Comparison of ENCODE assay signal across 14 mouse cellular contexts in the genomic region with DNA sequence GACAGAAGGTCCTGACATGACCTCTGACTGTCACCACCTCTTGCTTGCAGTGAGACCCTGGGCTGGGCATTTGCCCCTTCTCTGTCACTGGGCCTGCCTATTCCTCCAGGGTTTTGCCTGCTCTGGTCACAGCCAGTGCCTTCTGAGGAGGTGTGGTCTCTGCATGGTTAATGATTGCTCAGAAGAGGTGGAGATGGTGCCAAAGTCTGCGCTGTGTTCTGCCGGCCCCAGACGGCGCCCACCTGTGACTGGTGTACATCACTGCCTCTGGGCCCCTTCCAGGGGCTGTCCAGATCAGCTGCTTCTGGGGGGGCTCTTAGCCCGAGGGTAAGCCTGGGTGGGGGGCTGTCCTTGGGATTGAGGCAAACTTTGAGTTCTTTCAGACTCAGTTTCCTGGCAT. TPM values are rescaled to one million over a fixed set of nuclear protein-coding genes. Genes with fewer than 3 reads are reported as not detected.
DNase-seq lines count a peak whose midpoint lies in the region; ATAC-seq and TF ChIP-seq lines count a peak whose summit lies in the region.
"Had no signal": no experiment of that assay in that cellular context is flagged by ENCODE, and none has a peak within 500 bp of the region (broad histone marks: within the 10 kb centered on the region; RNA-seq: fewer than 3 reads in every experiment).

Gene Cdhr2, plus strand, starts transcription at position 219 of the 400 bp plus-strand sequence.

- H3K27ac ChIP-seq in lung, embryonic 14.5 days (ENCODE audit: low read depth), result no peak within 1 kb of the TSS
- H3K27ac ChIP-seq in kidney, postnatal 0 days, result peak within 1 kb of the TSS; percentile 36; the same call in 1 of the 2 replicates
- peak within 1 kb of the TSS; percentile 59 for H3K27ac ChIP-seq in liver, embryonic 13.5 days
- H3K27ac ChIP-seq: hindbrain, postnatal 0 days; limb, embryonic 13.5 days had no signal

- no peak within 1 kb of the TSS for H3K4me2 ChIP-seq in lung, embryonic 14.5 days
- H3K4me2 ChIP-seq in kidney, postnatal 0 days (ENCODE audit: low read length), result peak within 1 kb of the TSS; percentile 39
- H3K4me2 ChIP-seq in liver, embryonic 13.5 days, result peak within 1 kb of the TSS; percentile 27; the same call in 1 of the 2 replicates
- H3K4me2 ChIP-seq: limb, embryonic 13.5 days had no signal

- TF ChIP-seq CTCF in lung, embryonic 14.5 days (IDR thresholded peaks at IDR 0.05; ENCODE audit: low read depth), result no peak
- no peak for TF ChIP-seq CTCF in lung, adult 2 months (IDR thresholded peaks at IDR 0.05; ENCODE audit: insufficient read depth, low read length)
- TF ChIP-seq CTCF in kidney, postnatal 0 days (IDR thresholded peaks at IDR 0.05; ENCODE audit: low read depth), result no peak

- 53% methylated on average over 5 of the region's 5 CpGs for WGBS in lung, embryonic 14.5 days
- 54% methylated on average over 5 of the region's 5 CpGs for WGBS in lung, adult 2 months
- WGBS in kidney, postnatal 0 days, result 48% methylated on average over 5 of the region's 5 CpGs
- WGBS in liver, embryonic 13.5 days (ENCODE audit: insufficient replicate concordance), result 69% methylated on average over 5 of the region's 5 CpGs

- no peaks in the 10 kb centered on the region for H3K9me3 ChIP-seq in lung, embryonic 14.5 days (ENCODE audit: low read depth, low read length)
- H3K9me3 ChIP-seq in kidney, postnatal 0 days (replicated peaks; ENCODE audit: low read length), result no peaks in the 10 kb centered on the region
- H3K9me3 ChIP-seq in liver, embryonic 13.5 days (replicated peaks), result no peaks in the 10 kb centered on the region
- H3K9me3 ChIP-seq: limb, embryonic 13.5 days; megakaryocyte, embryonic 14.5 days had no signal

- DNase-seq in lung, embryonic 14.5 days, result peak; percentile 33
- no peak for DNase-seq in lung, adult 2 months
- no peak for DNase-seq in kidney, postnatal 0 days (ENCODE audit: low spot score)
- no peak for DNase-seq in liver, embryonic 13.5 days
- DNase-seq in urinary bladder, postnatal 14 days (ENCODE audit: low spot score), result no peak
- DNase-seq in heart, adult 8-10 months (ENCODE audit: low spot score), result no peak
- no peak for DNase-seq in cerebellum, adult 8-10 months
- DNase-seq in adrenal gland, postnatal 25 days, result no peak
- DNase-seq: adrenal gland, postnatal 14 days; right cerebral cortex, postnatal 25 days had no signal

- no peaks in the 10 kb centered on the region for H3K27me3 ChIP-seq in lung, embryonic 14.5 days (ENCODE audit: insufficient read depth, low read length)
- no peaks in the 10 kb centered on the region for H3K27me3 ChIP-seq in kidney, postnatal 0 days (ENCODE audit: insufficient read depth, low read length)
- H3K27me3 ChIP-seq in liver, embryonic 13.5 days, result no peaks in the 10 kb centered on the region

- H3K4me3 ChIP-seq in lung, embryonic 14.5 days (ENCODE audit: low read depth, low read length), result no peak within 1 kb of the TSS
- H3K4me3 ChIP-seq in lung, adult 2 months (replicated peaks; ENCODE audit: extremely low read depth, low read depth, low read length), result no peak within 1 kb of the TSS
- H3K4me3 ChIP-seq in kidney, postnatal 0 days (replicated peaks; ENCODE audit: low read depth, low read length), result 0 out of 2 replicates have a peak within 1 kb of the TSS, but pooled peaks have one; percentile 2
- H3K4me3 ChIP-seq in liver, embryonic 13.5 days (replicated peaks), result peak within 1 kb of the TSS; percentile 22; the same call in 1 of the 2 replicates
- H3K4me3 ChIP-seq: limb, embryonic 13.5 days; megakaryocyte, embryonic 14.5 days had no signal

- no peak for ATAC-seq in lung, embryonic 14.5 days (ENCODE audit: insufficient read depth)
- ATAC-seq in kidney, postnatal 0 days (replicated peaks; ENCODE audit: low FRiP score, low read depth), result peak; percentile 93
- ATAC-seq in liver, embryonic 13.5 days (ENCODE audit: low read depth), result peak; percentile 78
- ATAC-seq: hindbrain, postnatal 0 days had no signal

- TF ChIP-seq POLR2A in lung, adult 2 months (IDR thresholded peaks at IDR 0.05; ENCODE audit: borderline replicate concordance, extremely low read depth, low read depth, low read length), result no peak

- H3K4me1 ChIP-seq in lung, embryonic 14.5 days (ENCODE audit: insufficient read depth), result no peaks in the 10 kb centered on the region
- H3K4me1 ChIP-seq in lung, adult 2 months (ENCODE audit: control insufficient read depth, insufficient read depth, low read length), result no peaks in the 10 kb centered on the region
- no peaks in the 10 kb centered on the region for H3K4me1 ChIP-seq in kidney, postnatal 0 days (replicated peaks; ENCODE audit: insufficient read depth, low read length)
- peaks cover 17% of the 10 kb centered on the region; the same call in 1 of the 2 replicates for H3K4me1 ChIP-seq in liver, embryonic 13.5 days (replicated peaks)
- H3K4me1 ChIP-seq: limb, embryonic 13.5 days had no signal

- H3K36me3 ChIP-seq in lung, embryonic 14.5 days (ENCODE audit: insufficient read depth), result no peaks in the 10 kb centered on the region
- no peaks in the 10 kb centered on the region for H3K36me3 ChIP-seq in kidney, postnatal 0 days (ENCODE audit: insufficient read depth, low read length)
- H3K36me3 ChIP-seq in liver, embryonic 13.5 days, result no peaks in the 10 kb centered on the region
- H3K36me3 ChIP-seq: limb, embryonic 13.5 days had no signal

- H3K9ac ChIP-seq in lung, embryonic 14.5 days, result no peak within 1 kb of the TSS
- no peak within 1 kb of the TSS for H3K9ac ChIP-seq in kidney, postnatal 0 days (ENCODE audit: low read depth, low read length)
- H3K9ac ChIP-seq in liver, embryonic 13.5 days, result peak within 1 kb of the TSS; percentile 29; the same call in 1 of the 2 replicates
- H3K9ac ChIP-seq: limb, embryonic 13.5 days had no signal

RNA-seq across cellular contexts. Expression of gene Cdhr2, which starts in this region (rescaled TPM):
- polyA plus RNA-seq in lung, embryonic 14.5 days (2014; fragmentation: Nextera tagmentation; extraction: Ambion mirVana), result 0.04 TPM in 1 of 2 replicates, not detected in the other
- polyA plus RNA-seq in lung, adult 2 months (2012; rRNA removed), result 0.05 and 1.1 TPM in 2 replicates
- 10.0 and 10.9 TPM in 2 replicates for polyA plus RNA-seq in kidney, postnatal 0 days (2015; fragmentation: Nextera tagmentation; extraction: Ambion mirVana)
- polyA plus RNA-seq in liver, embryonic 13.5 days (2015; fragmentation: Nextera tagmentation; extraction: Ambion mirVana), result 7.8 and 10.5 TPM in 2 replicates
- total RNA-seq in heart, adult 8-10 months (2022), result not detected
- total RNA-seq in adrenal gland, postnatal 25 days (2021), result not detected in 2 replicates
- total RNA-seq: common myeloid progenitor, adult 5-6 weeks had no signal

Comparison
In these comparisons a context has a peak if more than half of its experiments do, and no peak if none do; other contexts are left out.
1. Peak in DNase-seq in lung, embryonic 14.5 days; RNA of the gene not detected or under 1 TPM.
2. H3K4me3 ChIP-seq: peak in kidney, postnatal 0 days (single experiment) and liver, embryonic 13.5 days (single experiment); none in lung, embryonic 14.5 days (single experiment) and lung, adult 2 months (single experiment).